Comparison of ENCODE assay signal across 28 mouse cellular contexts in genomic region chr19:56913761-56914160, GRCm38 (mm10). TPM values are rescaled to one million over a fixed set of nuclear protein-coding genes. Genes with fewer than 3 reads are reported as not detected.
DNase-seq lines count a peak whose midpoint lies in the region; ATAC-seq lines count a peak whose summit lies in the region.
"Had no signal": no experiment of that assay in that cellular context is flagged by ENCODE, and none has a peak within 500 bp of the region (broad histone marks: within the 10 kb centered on the region; RNA-seq: fewer than 3 reads in every experiment).

No protein-coding gene starts in this region.

- no peak for DNase-seq in lung, postnatal 14 days
- DNase-seq in kidney, adult 18-20 months, result peak; percentile 69
- peak; percentile 74 for DNase-seq in kidney, adult 9 months
- DNase-seq in kidney, postnatal 14 days, result peak; percentile 74
- DNase-seq in layer of hippocampus, adult 11-12 months (ENCODE audit: low spot score), result no peak
- no peak for DNase-seq in ovary, adult 18-20 months (ENCODE audit: low spot score)
- DNase-seq: adrenal gland, postnatal 14 days; cerebellum, adult 11-12 months; cerebellum, adult 9-11 months; embryo, embryonic 11 days; gastrocnemius, adult 2 months; heart, postnatal 14 days; right cerebral cortex, adult 18-20 months; right cerebral cortex, postnatal 4 days; thymus, postnatal 4 days had no signal

- peaks cover 22% of the 10 kb centered on the region for H3K4me1 ChIP-seq in lung, embryonic 15.5 days
- no peaks in the 10 kb centered on the region for H3K4me1 ChIP-seq in forebrain, embryonic 15.5 days
- H3K4me1 ChIP-seq: hindbrain, embryonic 15.5 days had no signal

- H3K4me3 ChIP-seq in lung, embryonic 15.5 days, result no peak overlapping the region
- no peak overlapping the region for H3K4me3 ChIP-seq in forebrain, embryonic 15.5 days
- H3K4me3 ChIP-seq: embryonic facial prominence, embryonic 12.5 days; gastrocnemius, adult 2 months; hindbrain, embryonic 10.5 days; hindbrain, embryonic 15.5 days; limb, embryonic 13.5 days had no signal

- no peaks in the 10 kb centered on the region for H3K9me3 ChIP-seq in lung, embryonic 15.5 days
- H3K9me3 ChIP-seq in forebrain, embryonic 15.5 days, result no peaks in the 10 kb centered on the region
- H3K9me3 ChIP-seq: hindbrain, embryonic 15.5 days had no signal

- H3K36me3 ChIP-seq in lung, embryonic 15.5 days, result peaks cover 20% of the 10 kb centered on the region
- no peaks in the 10 kb centered on the region for H3K36me3 ChIP-seq in forebrain, embryonic 15.5 days
- H3K36me3 ChIP-seq: hindbrain, embryonic 15.5 days had no signal

- no peak for ATAC-seq in lung, embryonic 15.5 days (ENCODE audit: borderline replicate concordance, extremely low read depth, low FRiP score, low TSS enrichment)
- ATAC-seq in forebrain, embryonic 15.5 days (replicated peaks), result no peak
- ATAC-seq: forebrain, embryonic 14.5 days; inflammation-experienced regulatory T-cells, adult 6 months; midbrain, embryonic 16.5 days; Patski had no signal

- H3K9ac ChIP-seq in lung, embryonic 15.5 days, result no peak overlapping the region
- H3K9ac ChIP-seq in forebrain, embryonic 15.5 days (replicated peaks), result no peak overlapping the region
- H3K9ac ChIP-seq: embryonic facial prominence, embryonic 12.5 days; hindbrain, embryonic 15.5 days; limb, embryonic 13.5 days had no signal

- 54% methylated on average over 4 of the region's 4 CpGs for WGBS in lung, embryonic 15.5 days
- 92% methylated on average over 4 of the region's 4 CpGs for WGBS in forebrain, embryonic 15.5 days

- H3K27me3 ChIP-seq in lung, embryonic 15.5 days, result no peaks in the 10 kb centered on the region
- H3K27me3 ChIP-seq in forebrain, embryonic 15.5 days, result no peaks in the 10 kb centered on the region
- H3K27me3 ChIP-seq: embryonic facial prominence, embryonic 12.5 days; hindbrain, embryonic 15.5 days; limb, embryonic 13.5 days; Patski had no signal

- H3K27ac ChIP-seq in lung, embryonic 15.5 days, result peak overlapping the region; percentile 82
- H3K27ac ChIP-seq in forebrain, embryonic 15.5 days (replicated peaks), result no peak overlapping the region
- H3K27ac ChIP-seq: embryonic facial prominence, embryonic 12.5 days; gastrocnemius, adult 2 months; hindbrain, embryonic 10.5 days; hindbrain, embryonic 15.5 days; limb, embryonic 13.5 days; macrophage; stomach, postnatal 0 days had no signal

- H3K4me2 ChIP-seq in lung, embryonic 15.5 days, result no peak overlapping the region
- H3K4me2 ChIP-seq in forebrain, embryonic 15.5 days (replicated peaks), result no peak overlapping the region
- H3K4me2 ChIP-seq: embryonic facial prominence, embryonic 12.5 days; hindbrain, embryonic 15.5 days; limb, embryonic 13.5 days; liver, embryonic 11.5 days had no signal

RNA-seq across cellular contexts. Expression of gene Vwa2, which starts 39.7 kb away (rescaled TPM):
- 10.8 and 11.0 TPM in 2 replicates for polyA plus RNA-seq in lung, embryonic 15.5 days (2015; fragmentation: Nextera tagmentation; extraction: Ambion mirVana)
- polyA plus RNA-seq in forebrain, embryonic 15.5 days (2015; fragmentation: Nextera tagmentation; extraction: Ambion mirVana), result 0.28 and 0.32 TPM in 2 replicates
- polyA plus RNA-seq: inflammation-experienced regulatory T-cells, adult 6 months; macrophage had no signal

Comparison
In these comparisons a context has a peak if more than half of its experiments do, and no peak if none do; other contexts are left out.
1. DNase-seq: peak in kidney, adult 18-20 months (single experiment), kidney, adult 9 months (single experiment) and kidney, postnatal 14 days (single experiment); none in lung, postnatal 14 days (single experiment), layer of hippocampus, adult 11-12 months (single experiment) and ovary, adult 18-20 months (single experiment).